Comparison of ENCODE assay signal across 15 mouse cellular contexts in genomic region chr1:181280826-181281225, GRCm38 (mm10).
DNase-seq lines count a peak whose midpoint lies in the region; ATAC-seq lines count a peak whose summit lies in the region.
"Had no signal": no experiment of that assay in that cellular context is flagged by ENCODE, and none has a peak within 500 bp of the region (broad histone marks: within the 10 kb centered on the region; RNA-seq: fewer than 3 reads in every experiment).

No protein-coding gene starts in this region.

- H3K4me1 ChIP-seq in forebrain, embryonic 10.5 days: no peaks in the 10 kb centered on the region
- H3K4me1 ChIP-seq in forebrain, embryonic 11.5 days (replicated peaks; ENCODE audit: control insufficient read depth, insufficient read depth, low read length): no peaks in the 10 kb centered on the region
- no peaks in the 10 kb centered on the region for H3K4me1 ChIP-seq in liver, embryonic 11.5 days (replicated peaks; ENCODE audit: control insufficient read depth, insufficient read depth, low read length)
- H3K4me1 ChIP-seq: heart, embryonic 15.5 days; hindbrain, embryonic 13.5 days; midbrain, embryonic 10.5 days had no signal

- no peak overlapping the region for H3K9ac ChIP-seq in forebrain, embryonic 11.5 days (ENCODE audit: low read length)
- H3K9ac ChIP-seq in liver, embryonic 11.5 days (ENCODE audit: low read depth, low read length): no peak overlapping the region
- H3K9ac ChIP-seq: heart, embryonic 15.5 days; hindbrain, embryonic 13.5 days had no signal

- peak; percentile 7 for DNase-seq in forebrain, embryonic 10.5 days (ENCODE audit: extremely low spot score, low spot score)
- DNase-seq in forebrain, embryonic 11.5 days (ENCODE audit: low spot score): no peak
- DNase-seq in liver: peak; percentile 48
- no peak for DNase-seq in liver, embryonic 11.5 days (ENCODE audit: low spot score)
- peak; percentile 32 for DNase-seq in R1 (ENCODE audit: low read depth, low spot score)
- no peak for DNase-seq in thymus, adult 18-20 months
- no peak for DNase-seq in right cerebral cortex, postnatal 14 days
- DNase-seq: cerebellum, adult 9-10 months; embryo, embryonic 11 days; kidney, postnatal 25 days; thymus, postnatal 4 days had no signal

- no peaks in the 10 kb centered on the region for H3K27me3 ChIP-seq in forebrain, embryonic 10.5 days (ENCODE audit: poor library complexity, severe bottlenecking)
- H3K27me3 ChIP-seq in forebrain, embryonic 11.5 days (ENCODE audit: control insufficient read depth, insufficient read depth, low read length): no peaks in the 10 kb centered on the region
- H3K27me3 ChIP-seq in liver, embryonic 11.5 days (replicated peaks; ENCODE audit: control insufficient read depth, insufficient read depth, low read length): no peaks in the 10 kb centered on the region
- H3K27me3 ChIP-seq: heart, embryonic 15.5 days; hindbrain, embryonic 13.5 days had no signal

- WGBS in forebrain, embryonic 10.5 days: 87% methylated on average over 5 of the region's 5 CpGs
- 88% methylated on average over 5 of the region's 5 CpGs for WGBS in forebrain, embryonic 11.5 days
- 78% methylated on average over 5 of the region's 5 CpGs for WGBS in liver, embryonic 11.5 days

- no peak overlapping the region for H3K4me3 ChIP-seq in forebrain, embryonic 10.5 days
- H3K4me3 ChIP-seq in forebrain, embryonic 11.5 days (ENCODE audit: low read depth, low read length): no peak overlapping the region
- H3K4me3 ChIP-seq in liver, embryonic 11.5 days (ENCODE audit: low read depth, low read length): no peak overlapping the region
- H3K4me3 ChIP-seq: heart, embryonic 15.5 days; hindbrain, embryonic 13.5 days; midbrain, embryonic 10.5 days had no signal

- no peaks in the 10 kb centered on the region for H3K36me3 ChIP-seq in forebrain, embryonic 10.5 days (replicated peaks)
- H3K36me3 ChIP-seq in forebrain, embryonic 11.5 days (ENCODE audit: control insufficient read depth, insufficient read depth, low read length): no peaks in the 10 kb centered on the region
- H3K36me3 ChIP-seq in liver, embryonic 11.5 days (ENCODE audit: control insufficient read depth, insufficient read depth, low read length): no peaks in the 10 kb centered on the region
- H3K36me3 ChIP-seq: heart, embryonic 15.5 days; hindbrain, embryonic 13.5 days; midbrain, embryonic 10.5 days had no signal

- ATAC-seq in forebrain, embryonic 11.5 days (replicated peaks; ENCODE audit: low FRiP score): no peak
- no peak for ATAC-seq in liver, embryonic 11.5 days (replicated peaks; ENCODE audit: low FRiP score)
- peak; percentile 46; the same call in 1 of the 2 replicates for ATAC-seq in megakaryocyte progenitor cell, adult 5-6 weeks (replicated peaks; ENCODE audit: poor library complexity)

- no peak overlapping the region for H3K27ac ChIP-seq in forebrain, embryonic 10.5 days
- no peak overlapping the region for H3K27ac ChIP-seq in forebrain, embryonic 11.5 days (ENCODE audit: low read depth, low read length)
- no peak overlapping the region for H3K27ac ChIP-seq in liver, embryonic 11.5 days (ENCODE audit: low read depth, low read length)
- H3K27ac ChIP-seq: heart, embryonic 15.5 days; hindbrain, embryonic 13.5 days; midbrain, embryonic 10.5 days had no signal

- H3K4me2 ChIP-seq in forebrain, embryonic 11.5 days (ENCODE audit: low read depth, low read length, severe bottlenecking): no peak overlapping the region
- H3K4me2 ChIP-seq in liver, embryonic 11.5 days: no peak overlapping the region
- H3K4me2 ChIP-seq: heart, embryonic 15.5 days; hindbrain, embryonic 13.5 days had no signal

- no peaks in the 10 kb centered on the region for H3K9me3 ChIP-seq in forebrain, embryonic 10.5 days
- no peaks in the 10 kb centered on the region for H3K9me3 ChIP-seq in forebrain, embryonic 11.5 days (ENCODE audit: control insufficient read depth, low read length)
- H3K9me3 ChIP-seq in liver, embryonic 11.5 days (ENCODE audit: control insufficient read depth, low read length): no peaks in the 10 kb centered on the region
- H3K9me3 ChIP-seq: heart, embryonic 15.5 days; hindbrain, embryonic 13.5 days; midbrain, embryonic 10.5 days had no signal

Comparison
In these comparisons a context has a peak if more than half of its experiments do, and no peak if none do; other contexts are left out.
1. DNase-seq: peak in forebrain, embryonic 10.5 days (single experiment), liver (single experiment) and R1 (single experiment); none in forebrain, embryonic 11.5 days (single experiment), liver, embryonic 11.5 days (single experiment), thymus, adult 18-20 months (0 of 2) and right cerebral cortex, postnatal 14 days (single experiment).